Mouse (Mus musculus) common myeloid progenitor, adult 5-6 weeks (primary cell): ENCODE measurements around the gene Dlg2. TPM values are rescaled to one million over a fixed set of nuclear protein-coding genes. Genes with fewer than 3 reads are reported as not detected.

Experiments used
- ATAC-seq: replicated peaks from 2 replicates; pipeline ENCODE4 v1.8.0; 2016; ENCODE audit warnings: low read depth, mild to moderate bottlenecking, moderate TSS enrichment, inconsistent platforms; ENCODE audit not compliant: poor library complexity, severe bottlenecking
- total RNA-seq: library from RNA; stranded (forward); fragments of 200-1000, 187-1606 nt; gene quantifications from 2 replicates; pipeline ENCODE4 v1.2.3, GENCODE M21; 2017

Gene Dlg2
- total RNA-seq, 1 experiment from 2014 or later: 1.6 TPM

- no peak for ATAC-seq
These were observed 595.6 kb downstream of the Dlg2 start for GRCm38 (mm10) chr7:91071751-91072707.

DNA sequence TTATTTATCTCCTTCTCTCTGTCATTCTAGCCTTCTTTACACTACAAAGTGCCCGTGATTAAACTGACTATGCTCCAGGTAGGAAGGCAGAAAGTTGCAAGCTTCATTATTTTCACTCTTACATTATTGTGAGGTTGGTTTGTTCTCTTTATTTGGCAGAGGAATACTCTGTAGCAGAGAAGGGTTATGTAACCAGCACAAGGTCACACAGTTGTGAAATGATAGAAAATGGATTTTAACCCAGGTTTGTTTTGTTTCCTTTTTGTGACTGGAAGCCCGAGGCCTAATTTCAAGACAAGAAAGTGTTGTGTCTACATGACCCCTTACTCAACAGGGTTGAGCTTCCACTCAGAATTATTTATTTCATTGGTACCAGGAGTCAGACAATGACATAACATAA is 609.6 kb downstream of the Dlg2 start:
- no peak for ATAC-seq

DNA sequence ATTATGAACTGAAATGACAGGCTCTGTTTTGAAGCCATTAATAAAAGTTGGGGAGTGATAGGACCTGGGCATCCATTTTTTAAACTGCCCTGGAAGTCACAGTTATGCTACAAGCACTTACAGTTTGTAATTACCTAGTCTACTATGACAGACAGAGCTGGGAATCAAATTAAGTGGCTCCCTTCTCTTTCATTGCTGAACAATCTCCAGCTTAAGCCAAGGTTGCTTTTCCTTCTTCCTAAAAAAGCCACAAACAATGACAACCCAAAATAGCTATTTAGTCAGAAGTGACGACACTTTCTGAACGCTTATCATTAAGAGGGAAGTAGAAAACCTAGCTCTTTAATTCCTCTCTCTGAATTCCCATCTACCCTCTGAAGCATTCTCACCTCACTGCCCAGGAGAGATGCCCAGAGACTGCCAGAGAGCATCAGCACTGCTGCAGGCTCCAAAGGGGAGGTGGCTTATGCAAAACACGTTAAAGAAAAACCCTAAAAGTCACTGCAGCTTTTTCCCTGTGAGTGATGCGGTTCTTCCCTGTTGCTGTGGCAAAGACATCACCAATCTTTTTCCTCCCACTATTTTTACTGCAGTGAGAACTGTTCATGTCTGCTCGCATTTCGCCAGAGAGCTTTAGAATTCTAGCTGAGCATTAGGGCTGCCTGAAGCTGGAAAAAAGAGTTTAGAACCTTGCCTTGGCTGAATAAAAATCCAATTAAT is 612.9 kb downstream of the Dlg2 start:
- no peak for ATAC-seq

GRCm38 (mm10) chr7:91090317-91090829 is 613.9 kb downstream of the Dlg2 start:
- ATAC-seq: no peak

GRCm38 (mm10) chr7:91090830-91091683 is 614.6 kb downstream of the Dlg2 start:
- ATAC-seq: no peak

DNA sequence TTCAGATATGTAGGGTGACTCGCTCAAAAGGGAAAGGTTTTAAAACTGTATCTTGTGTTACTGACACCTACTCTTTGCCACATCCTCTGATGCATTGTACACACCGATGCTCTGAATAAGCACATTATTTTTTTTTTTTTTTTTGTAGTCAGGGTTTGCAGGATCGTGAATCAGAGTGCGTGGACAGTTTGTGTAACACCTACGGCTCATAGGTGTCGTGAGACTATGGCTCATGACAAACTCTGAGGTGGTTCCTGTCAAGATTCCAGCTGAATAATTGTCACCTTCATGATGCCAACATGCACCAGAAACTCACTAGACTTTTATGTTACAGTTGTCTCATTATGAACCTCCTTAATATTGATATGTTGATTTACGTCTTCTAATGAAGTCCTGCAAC is 620.0 kb downstream of the Dlg2 start:
- ATAC-seq: no peak

- ATAC-seq: no peak
These were observed 622.0 kb downstream of the Dlg2 start for GRCm38 (mm10) chr7:91098521-91098920.

DNA sequence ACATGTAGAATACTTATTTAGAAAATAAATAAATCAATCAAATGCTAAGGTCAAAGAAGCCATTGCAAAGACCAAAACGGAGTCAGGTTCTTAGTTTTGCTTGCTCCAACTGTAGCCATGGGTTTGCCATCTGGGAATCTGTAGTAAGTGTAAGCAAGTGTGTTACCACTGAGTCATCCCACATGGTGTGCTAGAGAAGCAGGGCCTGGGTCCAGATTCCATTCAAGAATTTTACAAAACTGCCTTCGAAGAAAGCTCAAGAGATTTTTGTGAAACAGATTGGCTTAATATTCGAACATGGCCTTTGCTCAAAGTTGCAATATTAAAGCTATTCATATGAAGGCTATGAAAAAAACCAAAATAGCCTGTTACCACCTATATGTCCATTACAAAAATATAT is 633.1 kb downstream of the Dlg2 start:
- no peak for ATAC-seq

DNA sequence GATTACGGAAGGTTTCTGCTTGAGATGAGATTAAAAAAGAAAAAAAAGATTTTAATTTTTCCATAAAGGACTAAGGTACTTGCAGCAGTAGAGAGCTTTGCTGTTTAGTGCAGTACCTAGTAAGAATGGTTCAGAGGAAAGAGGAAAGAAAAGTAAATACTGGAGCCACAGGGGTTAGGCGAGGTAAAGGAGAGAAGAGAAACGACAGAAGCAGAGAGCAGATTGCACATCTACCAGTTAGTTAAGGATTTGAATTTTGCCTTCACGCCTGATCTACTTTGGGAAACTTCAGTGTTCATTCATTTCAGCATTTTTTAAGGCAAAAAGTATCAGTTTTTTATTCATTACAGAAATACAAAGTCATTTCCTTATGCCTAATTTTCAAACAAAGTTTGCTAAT is 655.7 kb downstream of the Dlg2 start:
- ATAC-seq: no peak

- no peak for ATAC-seq
These were observed 677.6 kb downstream of the Dlg2 start for GRCm38 (mm10) chr7:91154096-91154495.

DNA sequence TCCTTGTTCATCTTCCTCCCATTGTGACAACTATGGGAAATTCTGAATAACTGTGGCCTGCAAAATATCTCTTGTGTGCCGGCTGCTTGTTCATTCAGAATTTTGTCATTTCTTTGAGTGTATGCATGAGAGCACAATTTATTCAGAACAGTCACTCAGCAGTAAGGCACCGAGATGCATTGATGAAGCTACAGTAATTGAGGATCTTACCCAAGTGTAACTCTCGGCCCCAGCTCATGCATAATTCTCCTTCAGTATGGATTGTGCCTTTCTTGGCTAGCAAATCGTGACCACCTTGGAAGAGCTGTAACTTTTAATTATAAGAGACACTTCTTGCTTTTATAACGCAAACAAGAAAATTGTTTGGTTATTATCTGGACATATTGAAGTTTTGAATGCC is 682.7 kb downstream of the Dlg2 start:
- ATAC-seq: no peak

DNA sequence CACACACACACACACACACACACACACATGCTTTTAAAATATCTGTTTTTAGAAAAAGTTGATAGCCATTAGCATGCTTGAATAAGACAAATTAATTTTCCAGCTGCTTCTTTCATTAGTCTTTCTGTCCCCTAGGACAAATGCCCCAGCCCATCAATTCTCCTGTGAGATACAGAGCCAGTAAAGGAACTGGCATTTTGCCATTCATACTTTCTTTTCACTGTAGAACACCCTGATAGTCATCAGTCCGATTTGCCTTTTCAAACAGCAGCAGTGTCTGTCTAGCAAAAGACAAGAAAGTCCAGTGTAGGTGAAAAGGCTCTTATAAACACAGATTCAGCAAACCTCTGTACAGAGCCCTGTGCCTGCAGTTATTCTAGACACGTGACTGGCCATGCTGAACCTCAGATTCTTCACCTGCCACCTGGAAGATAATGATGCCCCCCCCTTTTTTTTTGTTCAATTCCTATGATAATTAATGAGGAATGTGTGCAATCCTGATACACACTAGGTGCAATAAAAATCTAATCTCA is 685.2 kb downstream of the Dlg2 start:
- ATAC-seq: no peak

DNA sequence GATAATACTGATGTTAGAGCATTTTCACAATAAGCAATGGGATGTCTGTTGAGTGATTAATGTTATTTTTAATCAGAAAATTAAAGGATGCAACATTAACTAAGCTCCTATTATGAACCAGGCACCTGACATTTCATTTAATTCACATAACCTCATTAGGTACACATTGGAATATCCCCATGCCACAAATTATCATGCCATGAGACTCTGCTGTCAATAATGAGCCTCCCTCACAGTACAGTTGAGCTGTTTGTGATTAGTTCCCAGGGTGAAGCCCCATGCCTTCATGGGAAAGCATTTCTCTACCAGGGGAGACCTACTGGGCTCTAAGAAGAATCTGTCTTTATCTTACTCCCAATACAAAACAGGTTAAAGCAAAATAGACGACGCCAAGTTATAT is 697.1 kb downstream of the Dlg2 start:
- ATAC-seq: no peak

DNA sequence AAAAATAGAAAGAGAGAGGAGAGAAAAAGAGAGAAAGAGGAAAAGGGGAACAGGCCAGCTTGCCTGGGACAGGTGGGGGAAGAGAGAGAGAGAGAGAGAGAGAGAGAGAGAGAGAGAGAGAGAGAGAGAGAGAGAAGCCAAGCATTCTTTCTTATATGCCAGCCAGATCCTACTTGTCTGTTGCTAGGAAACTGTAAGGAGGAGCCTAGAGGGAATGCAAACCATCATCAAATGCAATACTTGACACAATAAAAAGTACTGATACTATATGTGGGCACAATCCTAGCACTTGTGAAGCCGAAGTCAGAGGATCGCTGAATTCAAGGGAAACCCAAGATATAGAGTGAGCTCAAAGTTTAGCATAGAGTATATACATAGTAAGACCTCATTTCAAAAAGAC is 711.7 kb downstream of the Dlg2 start:
- no peak for ATAC-seq

DNA sequence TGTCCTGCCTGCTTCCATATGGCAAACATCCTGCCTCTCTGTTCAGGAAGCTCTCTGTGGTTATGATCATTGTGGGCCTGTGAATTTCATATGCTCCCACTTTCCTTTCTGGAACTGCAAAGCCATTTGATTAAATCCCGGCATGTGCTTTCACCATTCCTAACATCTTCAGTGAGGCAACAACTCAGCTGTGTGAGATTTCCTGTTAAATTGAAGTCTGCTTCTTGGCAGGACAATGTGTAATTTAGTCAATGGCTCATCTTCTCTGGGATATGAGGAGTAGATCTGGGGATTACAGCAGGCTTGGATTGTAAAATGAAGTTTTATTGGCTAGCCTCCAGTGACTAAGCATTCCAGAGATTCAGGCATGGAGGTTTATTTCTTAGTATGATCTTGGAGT is 722.9 kb downstream of the Dlg2 start:
- ATAC-seq: no peak

DNA sequence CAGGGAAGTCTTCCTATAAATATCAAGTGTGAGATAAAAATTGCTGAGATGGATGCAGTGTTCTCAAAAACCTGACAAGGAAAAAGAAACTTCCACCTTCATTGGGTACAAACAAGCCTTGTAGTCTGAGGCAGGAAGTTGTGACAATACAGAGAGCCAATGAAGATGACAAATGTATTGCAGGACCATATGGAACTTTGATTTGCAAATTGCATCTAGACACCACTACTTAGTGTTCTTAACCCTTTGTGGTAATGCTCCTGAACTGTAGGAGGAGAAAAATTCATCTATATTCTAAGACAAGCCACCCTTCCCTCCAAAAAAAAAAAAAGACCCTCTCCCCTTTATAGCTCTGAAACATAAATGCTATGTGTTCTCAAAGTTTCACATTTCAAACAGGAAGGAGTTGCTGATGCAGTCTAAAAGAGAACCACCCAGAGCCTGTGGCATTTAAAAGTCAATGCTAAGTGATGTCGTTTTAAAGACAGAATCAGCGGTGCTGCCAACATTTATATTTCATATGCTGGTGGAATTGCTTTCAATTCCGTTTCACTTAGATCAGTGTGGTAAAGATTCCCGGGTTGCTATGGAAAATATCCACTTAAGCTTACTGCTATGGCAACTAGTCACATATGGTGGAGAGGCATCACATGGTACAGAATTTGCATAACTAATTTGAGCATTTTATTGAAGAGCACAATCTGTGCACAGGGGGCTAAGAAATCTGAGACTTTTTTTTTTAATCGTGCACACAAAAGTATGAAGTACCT is 731.8 kb downstream of the Dlg2 start:
- no peak for ATAC-seq

GRCm38 (mm10) chr7:91208973-91209372 is 732.5 kb downstream of the Dlg2 start:
- no peak for ATAC-seq

GRCm38 (mm10) chr7:91212236-91212635 is 735.8 kb downstream of the Dlg2 start:
- ATAC-seq: no peak

DNA sequence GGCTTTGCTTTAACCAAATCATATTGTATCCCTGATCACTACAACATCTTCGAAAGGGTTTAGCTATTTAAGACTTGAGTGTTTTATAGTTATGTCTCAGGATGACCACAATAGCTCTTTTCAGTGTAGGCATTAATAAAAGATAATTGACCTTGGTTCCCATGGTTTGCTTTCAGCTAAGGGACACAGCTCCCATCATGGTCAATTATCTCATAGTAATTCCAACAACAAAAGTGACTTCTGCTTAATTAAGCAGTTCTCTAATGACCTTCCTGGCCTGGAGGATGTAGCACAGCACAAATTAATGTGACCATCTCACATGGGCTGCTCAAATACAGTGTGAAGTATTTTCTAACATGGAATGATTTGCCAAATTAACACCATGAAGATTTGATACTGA is 738.4 kb downstream of the Dlg2 start:
- no peak for ATAC-seq
